Mouse (Mus musculus) E14TG2a.4 (cell line): ENCODE measurements at regions not wholly inside any gene's neighbourhood (a gene's known extent, or its start where the extent isn't known, plus 50 kb on each side); places are given as distances from the start of the nearest gene placed in this dataset.

ENCODE experiments used
- H3K27me3 ChIP-seq: 2 replicates; pipeline ENCODE4 v1.6.1; 2014; ENCODE audit warnings: low read length, control low read depth; ENCODE audit not compliant: insufficient read depth
- H3K36me3 ChIP-seq: 2 replicates; pipeline ENCODE4 v1.6.1; 2014; ENCODE audit warnings: low read length, control low read depth; ENCODE audit not compliant: insufficient read depth
- H3K4me1 ChIP-seq: replicated peaks from 2 replicates; pipeline ENCODE4 v1.6.1; 2014; ENCODE audit warnings: low read depth, low read length, control low read depth
- H3K4me3 ChIP-seq: replicated peaks from 2 replicates; pipeline ENCODE4 v1.5.1; 2014; ENCODE audit warnings: mild to moderate bottlenecking, low read length
- H3K9me3 ChIP-seq: 2 replicates; pipeline ENCODE4 v1.6.1; 2014; ENCODE audit warnings: low read length, control low read depth
- CTCF ChIP-seq: conservative IDR thresholded peaks from 2 replicates; pipeline ENCODE4 v1.5.1; 2014; ENCODE audit warnings: low read length
- NANOG ChIP-seq: IDR thresholded peaks from 2 replicates; pipeline ENCODE4 v1.6.1; 2014; ENCODE audit warnings: borderline replicate concordance, low read length, mixed read lengths
- POU5F1 ChIP-seq: IDR thresholded peaks from 2 replicates; pipeline ENCODE4 v1.6.1; 2014; ENCODE audit warnings: low read length, borderline replicate concordance

- Histone ChIP-seq H3K36me3 (no peaks in the 10 kb centered on the region), H3K4me3 (no peak overlapping the region), H3K9me3 (no peaks in the 10 kb centered on the region), H3K4me1 (no peaks in the 10 kb centered on the region), H3K27me3 (no peaks in the 10 kb centered on the region; the same call in 1 of the 2 replicates)
- TF ChIP-seq POU5F1 (no peak), NANOG (no peak), CTCF (no peak)
Measured at GRCm38 (mm10) chr7:136511389-136511788, 383.0 kb upstream of the Mgmt start.

DNA sequence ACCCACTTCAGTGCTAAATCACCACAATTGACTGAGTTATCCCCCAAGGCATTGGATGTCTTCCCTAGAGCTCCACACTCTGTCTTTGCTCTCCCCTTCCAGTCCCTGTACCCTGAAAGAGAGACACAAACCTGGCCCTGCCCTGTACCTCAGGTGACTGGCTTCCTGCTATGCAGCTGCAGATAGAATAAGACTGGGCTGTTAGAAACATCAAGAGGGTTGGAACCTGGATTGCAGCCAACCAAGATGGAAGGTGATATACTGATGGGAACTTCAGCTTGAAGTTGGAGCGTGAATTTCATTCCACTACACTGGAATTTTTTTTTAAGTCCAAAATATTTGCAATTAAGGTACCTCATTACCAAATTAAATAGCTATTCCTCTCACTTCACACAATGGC, 379.0 kb upstream of the Mgmt start:
- no peaks in the 10 kb centered on the region for H3K36me3 ChIP-seq
- H3K4me3 ChIP-seq, result no peak overlapping the region
- TF ChIP-seq CTCF, result no peak
- no peak for TF ChIP-seq NANOG
- TF ChIP-seq POU5F1, result no peak
- no peaks in the 10 kb centered on the region; the same call in 1 of the 2 replicates for H3K27me3 ChIP-seq
- no peaks in the 10 kb centered on the region for H3K9me3 ChIP-seq
- peaks cover 9% of the 10 kb centered on the region for H3K4me1 ChIP-seq

DNA sequence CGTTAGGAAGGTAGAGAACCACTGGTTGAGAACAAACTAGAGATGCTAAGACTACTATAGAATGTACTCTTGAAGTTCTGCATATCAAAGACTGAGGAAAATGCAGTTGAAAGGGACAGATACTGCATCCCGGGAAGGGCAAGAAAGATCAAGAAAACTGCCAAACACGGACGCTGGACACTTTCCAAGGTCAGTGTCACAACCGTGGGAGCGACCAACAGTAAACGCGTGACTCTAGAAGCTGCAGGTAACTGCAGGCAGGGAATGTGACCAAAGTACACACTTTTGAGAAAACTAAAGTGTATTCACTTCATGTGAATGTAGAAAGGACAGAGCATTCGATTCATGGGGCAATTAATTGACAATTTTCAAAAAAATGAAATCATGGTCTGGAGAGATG, 368.6 kb upstream of the Mgmt start:
- Histone ChIP-seq H3K4me3 (no peak overlapping the region), H3K27me3 (no peaks in the 10 kb centered on the region), H3K4me1 (no peaks in the 10 kb centered on the region), H3K36me3 (no peaks in the 10 kb centered on the region), H3K9me3 (no peaks in the 10 kb centered on the region)
- TF ChIP-seq CTCF (no peak), POU5F1 (no peak), NANOG (no peak)

DNA sequence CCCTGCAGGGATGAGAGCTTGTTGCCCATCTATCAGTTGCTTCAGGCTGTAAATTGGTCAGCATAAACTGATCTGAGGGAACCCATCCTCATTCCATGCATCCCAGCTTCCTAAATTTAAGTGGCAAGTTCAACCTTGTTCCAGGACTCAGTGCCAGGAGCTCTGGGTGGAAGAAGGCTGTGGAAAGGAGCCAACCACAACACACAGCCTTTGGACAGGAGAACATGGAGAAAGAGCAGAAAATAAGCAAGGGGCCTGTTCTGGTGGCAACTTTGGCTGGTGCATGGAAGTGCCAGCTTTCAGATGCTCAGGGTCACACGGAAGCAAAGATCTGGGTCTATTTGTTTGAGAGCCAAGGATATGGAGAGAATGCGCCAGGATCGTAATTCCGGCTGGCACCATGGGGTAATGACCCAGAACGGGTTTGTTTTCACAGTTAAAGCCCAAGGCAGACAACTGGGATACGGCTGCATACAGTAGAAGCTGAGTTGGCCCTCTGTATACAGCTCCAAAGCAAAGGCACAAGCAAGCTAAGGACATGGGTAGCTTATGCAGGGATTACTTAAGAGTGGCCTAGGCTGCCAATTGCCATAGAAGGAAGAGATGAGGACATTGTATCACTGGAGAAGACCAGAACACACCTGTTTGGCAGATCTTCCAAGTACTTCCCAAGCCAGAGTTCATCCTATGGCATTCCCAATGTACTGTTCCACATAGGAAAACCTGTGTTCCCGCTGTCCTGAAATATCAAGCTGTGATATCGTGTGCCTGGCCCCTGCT, 364.2 kb upstream of the Mgmt start:
- Histone ChIP-seq H3K9me3 (no peaks in the 10 kb centered on the region), H3K27me3 (no peaks in the 10 kb centered on the region), H3K36me3 (no peaks in the 10 kb centered on the region), H3K4me3 (no peak overlapping the region), H3K4me1 (0 out of 2 replicates have a peak, but pooled peaks cover 2% of the 10 kb centered on the region)
- TF ChIP-seq NANOG (no peak), POU5F1 (no peak), CTCF (no peak)

- Histone ChIP-seq H3K4me3 (no peak overlapping the region), H3K9me3 (no peaks in the 10 kb centered on the region), H3K36me3 (no peaks in the 10 kb centered on the region), H3K27me3 (no peaks in the 10 kb centered on the region), H3K4me1 (0 out of 2 replicates have a peak, but pooled peaks cover 2% of the 10 kb centered on the region)
- no peak for TF ChIP-seq CTCF
- no peak for TF ChIP-seq POU5F1
- no peak for TF ChIP-seq NANOG
Measured at GRCm38 (mm10) chr7:136531301-136531700, 363.1 kb upstream of the Mgmt start.

DNA sequence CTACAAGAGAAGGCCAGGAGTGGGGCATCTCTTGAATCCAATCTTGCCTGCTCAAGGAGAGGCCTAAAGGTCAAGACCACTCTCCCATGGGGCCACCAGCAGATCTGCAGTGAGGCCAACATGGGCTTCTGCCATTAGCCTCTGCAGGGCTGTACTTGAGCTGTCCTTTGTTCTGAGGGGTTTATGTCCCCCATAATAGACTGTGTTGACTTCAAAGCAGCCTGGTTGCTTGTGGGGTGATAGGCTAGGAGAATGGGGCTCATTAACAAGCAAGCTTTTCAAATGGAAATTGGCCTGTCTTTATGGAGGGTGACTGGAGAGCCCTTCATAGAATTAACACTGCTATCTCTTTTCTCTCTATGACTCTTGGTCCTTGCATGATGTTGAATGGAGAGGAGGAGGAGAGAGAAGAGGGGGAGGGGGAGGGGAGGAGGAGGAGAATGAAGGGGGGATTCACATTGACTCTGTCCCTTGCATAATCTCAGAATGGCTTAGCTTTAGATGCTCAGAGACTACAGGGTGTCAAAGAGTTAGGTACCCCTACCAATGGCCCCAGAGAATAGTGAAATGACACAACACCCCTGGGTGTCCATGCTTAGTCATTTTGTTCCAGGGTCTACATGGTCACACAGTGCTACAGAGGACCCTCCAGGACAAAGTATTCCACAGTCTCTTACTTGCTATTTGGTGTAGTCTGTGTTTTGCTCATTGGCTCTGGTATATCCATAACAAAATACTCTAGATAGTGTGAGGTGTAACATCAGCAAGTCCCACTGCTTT, 352.3 kb upstream of the Mgmt start:
- Histone ChIP-seq H3K4me1 (no peaks in the 10 kb centered on the region), H3K9me3 (no peaks in the 10 kb centered on the region; the same call in 1 of the 2 replicates), H3K36me3 (no peaks in the 10 kb centered on the region), H3K27me3 (0 out of 2 replicates have a peak, but pooled peaks cover 4% of the 10 kb centered on the region), H3K4me3 (no peak overlapping the region)
- no peak for TF ChIP-seq POU5F1
- no peak for TF ChIP-seq NANOG
- no peak for TF ChIP-seq CTCF

- H3K27me3 ChIP-seq, result 0 out of 2 replicates have a peak, but pooled peaks cover 4% of the 10 kb centered on the region
- no peaks in the 10 kb centered on the region; the same call in 1 of the 2 replicates for H3K9me3 ChIP-seq
- H3K4me1 ChIP-seq, result no peaks in the 10 kb centered on the region
- TF ChIP-seq POU5F1, result no peak
- TF ChIP-seq NANOG, result no peak
- no peak for TF ChIP-seq CTCF
- H3K36me3 ChIP-seq, result no peaks in the 10 kb centered on the region
- H3K4me3 ChIP-seq, result no peak overlapping the region
Measured at GRCm38 (mm10) chr7:136542896-136543295, 351.5 kb upstream of the Mgmt start.

DNA sequence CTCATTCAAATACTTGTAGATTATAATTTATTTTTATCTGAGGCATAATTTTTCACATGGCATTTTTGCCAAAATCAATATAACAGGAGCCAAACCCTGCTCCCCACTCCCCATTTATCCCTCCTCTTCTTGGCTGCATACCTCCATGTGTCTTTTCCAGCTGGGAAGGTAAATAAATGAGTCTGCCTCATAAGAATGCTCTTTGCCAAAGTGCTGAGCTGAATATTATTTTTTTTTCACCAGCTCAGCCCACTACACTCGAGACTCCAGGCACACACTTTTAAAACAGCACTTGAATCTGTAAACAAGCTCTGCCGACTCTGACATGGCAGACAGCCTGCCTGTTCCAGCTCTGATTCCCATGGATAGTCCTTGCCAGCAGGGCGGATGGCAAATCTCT, 346.6 kb upstream of the Mgmt start:
- Histone ChIP-seq H3K4me3 (no peak overlapping the region), H3K27me3 (peaks cover 4% of the 10 kb centered on the region; the same call in 1 of the 2 replicates), H3K4me1 (no peaks in the 10 kb centered on the region), H3K36me3 (no peaks in the 10 kb centered on the region), H3K9me3 (no peaks in the 10 kb centered on the region; the same call in 1 of the 2 replicates)
- TF ChIP-seq NANOG (no peak), CTCF (no peak), POU5F1 (no peak)
